Mouse (Mus musculus) lung, adult 2 months (tissue): ENCODE measurements around the gene Zfp768. TPM values are rescaled to one million over a fixed set of nuclear protein-coding genes. Genes with fewer than 3 reads are reported as not detected.
"Not testable (repeated sequence)": the region's sequence is repeated elsewhere in the genome, so short reads cannot be mapped to it uniquely, and the experiment has no call there.

Experiments
- DNase-seq: peaks from one replicate; pipeline ENCODE4 v3.0.0; 2022
- H3K4me1 ChIP-seq: fragments of 200-500 bp; 2 replicates; pipeline ENCODE4 v1.6.1; 2011; ENCODE audit warnings: low read length; ENCODE audit not compliant: control insufficient read depth, insufficient read depth
- H3K4me3 ChIP-seq: fragments of 200-500 bp; replicated peaks from 2 replicates; pipeline ENCODE3; 2011; ENCODE audit warnings: low read depth, mild to moderate bottlenecking, control low read depth, low read length; ENCODE audit errors: extremely low read depth
- CTCF ChIP-seq: fragments of 200-500 bp; IDR thresholded peaks from 2 replicates; pipeline ENCODE4 v1.5.1; 2011; ENCODE audit warnings: mild to moderate bottlenecking, low read length, control low read depth; ENCODE audit not compliant: insufficient read depth
- POLR2A ChIP-seq: fragments of 200-500 bp; IDR thresholded peaks from 2 replicates; pipeline ENCODE4 v1.6.1; 2011; ENCODE audit warnings: low read depth, mild to moderate bottlenecking, control low read depth, low read length, borderline replicate concordance; ENCODE audit errors: extremely low read depth
- WGBS: fragments of 180-500 bp; shearing (Covaris S2); methylation state at CpG from one replicate; pipeline ENCODE4 v1.1.7; 2018; 5-methylcytosine and 5-hydroxymethylcytosine counted together
- polyA plus RNA-seq: library from polyadenylated mRNA; depleted of rRNA; stranded (reverse); fragments of >200 nt; gene quantifications from 2 replicates; pipeline ENCODE4 v1.2.3, GENCODE M21; 2012; rRNA removed

Gene Zfp768
- 31.7 and 35.5 TPM in 2 replicates for polyA plus RNA-seq

DNA sequence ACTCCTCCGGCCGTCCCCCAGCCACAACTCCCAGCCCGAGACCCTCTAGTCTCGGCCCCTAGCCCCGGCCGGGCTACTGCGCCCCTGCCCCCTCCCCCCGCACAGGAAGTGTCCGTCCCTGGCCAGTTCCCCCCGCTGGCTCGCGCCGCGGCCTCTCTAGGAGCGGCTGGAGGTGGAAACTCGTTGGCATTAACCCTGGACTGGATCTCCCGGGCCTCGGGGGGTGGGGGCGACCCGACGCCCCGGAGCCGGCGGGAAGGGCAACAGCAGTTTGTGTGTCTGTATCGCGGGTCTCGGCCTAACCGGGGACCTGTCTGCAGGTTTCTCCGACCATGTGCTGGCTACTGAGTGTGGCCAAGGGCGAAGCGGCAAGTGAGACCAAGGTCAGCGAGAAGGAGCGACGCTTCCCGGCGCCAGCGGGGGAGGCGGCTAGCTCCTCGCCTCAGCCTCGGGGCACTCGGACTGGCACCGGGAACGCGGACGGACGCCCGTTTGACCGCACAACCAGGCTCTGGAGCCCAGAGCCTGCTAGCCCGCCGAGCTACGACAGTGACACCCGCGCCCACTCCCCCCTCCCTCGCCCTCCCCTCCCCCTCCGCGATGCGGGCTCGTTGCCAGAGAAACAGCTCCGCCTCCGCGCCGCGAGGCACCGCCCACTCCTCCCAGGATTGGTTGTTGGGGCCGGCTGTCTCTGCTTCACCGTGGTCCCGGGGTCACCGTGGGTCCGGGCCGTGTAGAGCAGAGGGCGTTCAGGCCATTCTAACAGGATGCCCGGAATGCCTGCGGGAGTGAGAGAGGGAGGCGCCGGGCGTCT, at the start of gene Zfp768:
Gene Zfp768, minus strand, starts transcription at position 78 of the 814 bp plus-strand sequence.
- WGBS = under 1% methylated on average over 73 of the region's 76 CpGs
- DNase-seq = peak; percentile 96
- TF ChIP-seq CTCF = no peak
- peak; percentile 74; the same call in 1 of the 2 replicates for TF ChIP-seq POLR2A

DNA sequence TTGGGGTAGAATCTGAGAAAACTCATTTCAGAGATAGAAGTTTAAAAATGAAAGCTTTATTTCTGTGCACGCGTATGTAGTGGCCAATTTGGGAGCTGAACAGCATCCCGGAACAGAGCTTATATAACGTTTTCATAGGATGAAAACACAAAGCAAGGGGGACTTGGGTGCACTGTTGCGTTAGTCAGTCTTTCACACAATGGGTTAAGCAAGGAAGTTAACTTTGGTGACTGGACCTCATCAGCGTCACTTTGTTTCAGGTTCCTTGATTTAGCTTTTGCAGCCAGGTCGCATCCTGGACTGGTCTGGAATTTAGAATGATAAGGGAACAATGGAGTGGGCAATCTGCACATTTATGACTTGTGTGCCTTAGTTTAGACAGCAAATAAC, 48.5 kb upstream of the Zfp768 start:
- peaks cover 9% of the 10 kb centered on the region; the same call in 1 of the 2 replicates for H3K4me1 ChIP-seq
- H3K4me3 ChIP-seq = peak overlapping the region; percentile 73
- TF ChIP-seq CTCF (no peak), POLR2A (no peak)
- WGBS = 2% methylated on average over 7 of the region's 7 CpGs
- no peak for DNase-seq

More for the DNA sequence above, at the start of gene Zfp768:
- Histone ChIP-seq H3K4me1 (no peaks in the 10 kb centered on the region; the same call in 1 of the 2 replicates), H3K4me3 (peak within 1 kb of the TSS; percentile 89)

- under 1% methylated on average over 45 of the region's 45 CpGs for WGBS
- peaks cover 9% of the 10 kb centered on the region; the same call in 1 of the 2 replicates for H3K4me1 ChIP-seq
- peak; percentile 95 for DNase-seq
- H3K4me3 ChIP-seq = peak within 1 kb of the TSS; percentile 97
- peak; percentile 86; the same call in 1 of the 2 replicates for TF ChIP-seq POLR2A
- no peak for TF ChIP-seq CTCF
Observed at GRCm38 (mm10) chr7:127393157-127393943, 48.0 kb upstream of the Zfp768 start, which contains the start of gene E430018J23Rik. Gene E430018J23Rik (minus strand): TSS chr7:127393629.

DNA sequence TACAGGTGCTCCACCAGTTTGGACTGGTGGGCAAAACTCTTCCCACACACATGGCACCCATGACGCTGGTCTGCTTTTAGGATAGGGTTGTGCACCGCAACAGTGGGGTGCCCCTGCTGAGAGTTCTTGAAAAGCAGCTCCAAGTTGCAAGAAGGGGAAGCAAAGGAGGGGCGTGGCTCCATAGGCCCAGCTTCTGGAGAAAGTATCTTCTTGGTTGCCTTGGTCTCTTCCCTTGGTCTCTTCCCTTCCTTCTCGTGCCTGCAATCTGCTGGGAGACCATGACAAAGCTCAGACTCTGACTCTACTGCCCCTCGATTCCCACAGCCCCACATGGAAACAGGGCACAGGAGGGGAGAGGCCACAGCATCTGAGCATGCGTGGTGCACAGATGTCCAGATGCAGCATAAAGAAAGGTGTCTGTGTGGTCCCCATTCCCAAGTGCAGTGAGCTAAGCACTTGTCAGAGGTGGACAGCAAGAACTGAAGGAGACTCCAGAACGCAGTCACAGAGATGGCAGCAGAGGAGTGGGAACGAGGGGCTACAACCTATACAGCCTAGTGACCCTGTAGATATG, 46.9 kb upstream of the Zfp768 start:
- WGBS = 77% methylated on average over 8 of the region's 8 CpGs
- no peak overlapping the region for H3K4me3 ChIP-seq
- no peak for DNase-seq
- TF ChIP-seq POLR2A = no peak
- TF ChIP-seq CTCF = no peak
- peaks cover 9% of the 10 kb centered on the region; the same call in 1 of the 2 replicates for H3K4me1 ChIP-seq

- TF ChIP-seq POLR2A (no peak), CTCF (no peak)
- peaks cover 9% of the 10 kb centered on the region; the same call in 1 of the 2 replicates for H3K4me1 ChIP-seq
- WGBS = 95% methylated on average over 16 of the region's 16 CpGs
- H3K4me3 ChIP-seq = no peak overlapping the region
- no peak for DNase-seq
Observed at GRCm38 (mm10) chr7:127391538-127391937, 46.1 kb upstream of the Zfp768 start.

- Histone ChIP-seq H3K4me1 (peaks cover 9% of the 10 kb centered on the region; the same call in 1 of the 2 replicates), H3K4me3 (no peak overlapping the region)
- TF ChIP-seq POLR2A (no peak), CTCF (no peak)
- 79% methylated on average over 7 of the region's 7 CpGs for WGBS
- no peak for DNase-seq
Observed at GRCm38 (mm10) chr7:127390306-127390705, 44.9 kb upstream of the Zfp768 start.

DNA sequence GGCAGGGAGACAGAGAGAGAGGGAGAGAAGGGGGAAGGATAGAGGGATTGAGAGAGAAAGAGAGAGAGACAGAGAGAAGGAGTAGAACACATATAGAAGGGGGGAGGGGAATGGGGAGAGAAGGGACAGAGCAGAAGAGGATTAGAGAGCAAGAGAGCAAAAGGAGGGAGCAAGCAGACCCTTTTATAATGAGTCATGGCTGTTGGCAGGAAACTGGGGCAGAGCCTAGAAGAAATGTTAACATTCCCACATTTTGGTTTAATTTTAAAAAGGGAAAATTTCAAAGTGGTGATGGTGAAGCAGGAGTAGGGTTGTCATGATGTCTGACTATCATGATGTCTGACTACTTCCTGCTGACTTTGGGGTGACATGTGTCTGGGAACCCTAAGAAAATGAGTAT, 42.8 kb upstream of the Zfp768 start:
- not testable (repeated sequence) for H3K4me3 ChIP-seq, H3K4me1 ChIP-seq, DNase-seq

DNA sequence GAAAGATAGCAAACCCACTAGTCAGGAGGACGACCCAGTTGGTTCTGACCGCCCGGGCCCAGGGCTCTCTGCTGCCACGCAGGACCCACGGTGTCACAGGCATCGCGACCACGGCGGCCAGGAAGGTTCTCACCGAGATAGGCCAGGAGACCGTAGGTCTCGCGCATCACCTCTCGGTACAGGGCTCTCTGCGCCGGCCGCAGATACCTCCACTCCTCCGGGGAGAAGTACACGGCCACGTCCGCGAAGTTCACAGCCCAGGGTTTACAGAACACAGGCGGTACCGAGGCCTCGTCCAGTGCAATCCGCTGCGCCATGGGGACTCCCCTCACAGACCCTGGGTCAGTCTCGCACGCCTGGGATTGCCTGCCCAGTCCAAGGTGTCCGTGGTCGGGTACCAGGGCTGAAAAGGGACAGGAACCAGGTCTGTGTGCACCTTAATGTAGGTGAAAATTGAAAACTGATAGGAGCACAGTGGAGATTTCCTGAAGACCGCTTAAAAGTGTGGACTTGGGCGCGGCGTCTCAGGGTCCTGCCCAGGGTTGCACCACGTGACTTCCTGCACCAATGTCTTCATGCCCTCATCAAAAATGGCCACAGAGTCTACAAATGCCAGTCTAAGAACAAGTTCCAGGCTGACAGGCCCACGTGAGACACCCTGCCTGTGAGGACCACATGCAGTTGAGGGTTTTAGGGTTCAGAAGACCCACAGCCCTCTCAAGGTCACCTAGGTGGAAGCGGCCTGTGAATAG, 41.4 kb upstream of the Zfp768 start, which contains the start of gene 9130019O22Rik:
Gene 9130019O22Rik, minus strand, starts transcription at position 526 of the 752 bp plus-strand sequence.
- 9% methylated on average over 38 of the region's 38 CpGs for WGBS
- TF ChIP-seq POLR2A (peak; percentile 72; the same call in 1 of the 2 replicates), CTCF (no peak)
- DNase-seq = peak; percentile 86
- Histone ChIP-seq H3K4me1 (no peaks in the 10 kb centered on the region), H3K4me3 (peak within 1 kb of the TSS; percentile 83)

GRCm38 (mm10) chr7:127385560-127385959, 40.2 kb upstream of the Zfp768 start:
- 95% methylated on average over 4 of the region's 4 CpGs for WGBS
- not testable (repeated sequence) for H3K4me1 ChIP-seq, H3K4me3 ChIP-seq, DNase-seq
